Mouse (Mus musculus) telencephalon, adult 2 months (tissue): ENCODE measurements around the gene 3110021N24Rik.

ENCODE experiments used
- DNase-seq: peaks from one replicate; pipeline ENCODE4 v3.0.0-alpha.2; 2011; ENCODE audit warnings: low read depth, low spot score

The 3110021N24Rik gene

DNA sequence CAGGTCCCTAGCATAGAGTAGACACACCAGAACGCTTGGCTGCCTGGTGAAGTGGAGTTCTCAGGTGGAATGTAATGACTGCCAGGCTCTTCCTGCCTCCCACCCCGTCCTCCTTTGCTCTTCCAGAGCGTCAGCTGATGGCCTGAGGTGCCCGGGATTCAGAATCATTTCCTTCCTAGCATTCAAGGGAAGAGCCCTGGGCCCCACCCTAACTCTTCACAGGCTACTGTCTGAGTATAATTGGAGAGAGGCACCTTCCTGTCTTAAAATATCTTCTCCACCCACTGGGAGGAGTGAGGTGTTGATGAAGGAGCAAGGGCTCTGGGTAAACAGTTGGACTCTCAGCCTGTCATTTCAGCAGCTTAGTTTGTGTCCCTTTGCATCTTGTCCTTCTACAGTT, 77.3 kb downstream of the 3110021N24Rik start:
- no peak for DNase-seq

- no peak for DNase-seq
Measured at GRCm38 (mm10) chr4:108798083-108798830, 78.8 kb downstream of the 3110021N24Rik start.

DNA sequence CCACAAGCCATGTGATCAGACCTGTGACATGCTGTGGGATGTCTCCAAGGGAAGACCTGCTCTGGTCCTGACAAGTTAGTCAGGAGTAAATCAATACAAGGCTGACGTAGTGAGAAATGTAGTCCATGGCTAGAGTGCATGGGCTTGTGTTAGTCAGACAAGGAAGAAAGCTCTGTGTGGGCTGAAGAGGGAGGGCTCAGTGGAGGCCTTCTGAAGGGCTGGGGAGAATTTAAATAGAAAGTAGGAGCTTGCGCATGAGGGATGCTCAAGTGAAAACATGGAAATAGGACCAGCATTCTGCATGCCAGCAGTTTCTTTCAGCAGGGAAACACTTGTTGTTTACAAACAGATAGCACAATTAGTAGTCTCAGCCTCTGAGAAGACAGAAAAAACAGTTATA, 84.1 kb downstream of the 3110021N24Rik start:
- DNase-seq: no peak

DNA sequence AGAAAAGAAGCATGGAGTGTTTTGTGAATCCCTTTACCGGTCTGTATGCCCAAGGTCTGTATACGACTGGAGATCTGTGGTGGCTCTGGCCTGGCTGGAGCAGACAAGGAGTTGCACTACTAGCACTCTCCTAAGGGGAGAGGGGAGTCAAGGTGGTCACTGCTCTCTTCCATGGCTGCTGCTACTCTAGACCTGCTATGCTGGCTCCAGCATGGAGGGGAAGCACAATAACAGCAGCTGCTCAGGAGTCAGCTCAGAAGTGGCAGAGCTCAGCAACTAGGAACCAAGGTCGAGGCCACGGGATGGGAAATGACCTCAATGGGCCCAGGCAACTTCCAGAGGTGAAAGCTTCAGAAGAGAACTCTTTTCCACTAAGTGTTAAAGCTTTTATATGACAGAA, 91.7 kb downstream of the 3110021N24Rik start:
- no peak for DNase-seq

GRCm38 (mm10) chr4:108811550-108811949, 92.1 kb downstream of the 3110021N24Rik start:
- DNase-seq: no peak

- DNase-seq: no peak
Measured at GRCm38 (mm10) chr4:108825677-108826076, 106.2 kb downstream of the 3110021N24Rik start.

- no peak for DNase-seq
Measured at GRCm38 (mm10) chr4:108826096-108826495, 106.6 kb downstream of the 3110021N24Rik start.

DNA sequence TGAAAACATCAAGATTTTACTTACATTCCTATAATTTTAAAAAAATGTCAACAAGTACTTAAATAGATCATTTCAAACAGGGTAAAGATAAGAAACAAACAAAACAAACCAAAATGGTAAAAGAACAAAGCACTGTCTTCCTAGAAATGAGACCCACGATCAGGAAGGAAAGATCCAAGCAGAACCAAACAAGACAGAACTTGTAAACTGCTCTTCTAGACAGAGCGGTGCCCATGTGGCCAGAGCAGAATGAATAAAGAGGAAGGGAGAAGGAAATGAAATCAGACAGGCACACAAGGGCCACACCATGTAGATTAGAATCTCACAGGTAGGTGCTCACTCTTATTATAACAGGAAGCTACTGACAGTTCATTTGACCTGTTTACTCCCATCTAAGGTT, 107.2 kb downstream of the 3110021N24Rik start:
- no peak for DNase-seq

DNA sequence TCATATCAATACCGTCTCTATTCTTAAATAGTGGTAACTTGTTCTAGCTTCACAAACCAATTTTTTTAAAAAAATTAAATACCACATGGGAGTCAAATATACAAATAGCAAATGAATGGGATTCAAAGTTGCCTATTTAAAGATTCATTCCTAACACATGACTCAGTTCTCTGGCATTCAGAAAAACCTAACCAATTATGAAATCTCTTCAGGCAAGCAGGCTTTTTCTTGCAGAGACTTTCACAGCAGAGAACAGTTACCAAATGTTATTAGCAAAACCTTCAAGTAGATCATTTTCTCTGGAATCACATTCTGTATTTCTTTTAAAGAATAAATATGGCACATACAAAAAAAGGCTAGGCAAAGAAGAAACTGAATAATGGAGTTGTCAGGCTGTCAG, 111.2 kb downstream of the 3110021N24Rik start:
- DNase-seq: no peak
